17 mouse cellular contexts compared by ENCODE assay signal in genomic region chr13:112523346-112523970, GRCm38 (mm10). TPM values are rescaled to one million over a fixed set of nuclear protein-coding genes. Genes with fewer than 3 reads are reported as not detected.
A peak's percentile ranks its signal among the peaks of the same experiment; 100 is the strongest.
DNase-seq lines count a peak whose midpoint lies in the region; ATAC-seq lines count a peak whose summit lies in the region.
"Had no signal": no experiment of that assay in that cellular context is flagged by ENCODE, and none has a peak within 500 bp of the region (broad histone marks: within the 10 kb centered on the region; RNA-seq: fewer than 3 reads in every experiment).

No protein-coding gene starts in this region.

- H3K36me3 ChIP-seq in kidney, embryonic 15.5 days: no peaks in the 10 kb centered on the region
- H3K36me3 ChIP-seq: embryonic facial prominence, embryonic 10.5 days; forebrain, embryonic 15.5 days; heart, embryonic 13.5 days; hindbrain, embryonic 12.5 days had no signal

- no peak overlapping the region for H3K27ac ChIP-seq in kidney, embryonic 15.5 days
- H3K27ac ChIP-seq: embryonic facial prominence, embryonic 10.5 days; forebrain, embryonic 15.5 days; heart, embryonic 13.5 days; hindbrain, embryonic 12.5 days had no signal

- 83% methylated on average over 10 of the region's 10 CpGs for WGBS in kidney, embryonic 15.5 days

- no peak overlapping the region for H3K9ac ChIP-seq in kidney, embryonic 15.5 days
- H3K9ac ChIP-seq: forebrain, embryonic 15.5 days; heart, embryonic 13.5 days; hindbrain, embryonic 12.5 days had no signal

- no peak for ATAC-seq in kidney, embryonic 15.5 days (replicated peaks; ENCODE audit: low FRiP score)
- ATAC-seq: forebrain, embryonic 15.5 days; hindbrain, embryonic 16.5 days; inflammation-experienced regulatory T-cells, adult 6 months had no signal

- no peak overlapping the region for H3K4me2 ChIP-seq in kidney, embryonic 15.5 days
- H3K4me2 ChIP-seq: forebrain, embryonic 15.5 days; heart, embryonic 13.5 days; hindbrain, embryonic 12.5 days had no signal

- no peaks in the 10 kb centered on the region for H3K27me3 ChIP-seq in kidney, embryonic 15.5 days
- H3K27me3 ChIP-seq: forebrain, embryonic 15.5 days; heart, embryonic 13.5 days; hindbrain, embryonic 12.5 days had no signal

- peak; percentile 19 for DNase-seq in gastrocnemius, postnatal 25 days
- DNase-seq in gastrocnemius, postnatal 36 days: no peak
- DNase-seq in kidney, adult 9 months: peak; percentile 39
- peak; percentile 14 for DNase-seq in adipocyte (ENCODE audit: low spot score)
- peak; percentile 60 for DNase-seq in skeletal muscle tissue, adult 2 months (ENCODE audit: low read depth, low spot score)
- DNase-seq: adrenal gland, adult 8-10 months; adrenal gland, postnatal 36 days; cerebellum, adult 2 months; cerebellum, postnatal 10 days; heart, postnatal 4 days had no signal

- no peaks in the 10 kb centered on the region for H3K9me3 ChIP-seq in kidney, embryonic 15.5 days (replicated peaks)
- H3K9me3 ChIP-seq: forebrain, embryonic 15.5 days had no signal

- no peak overlapping the region for H3K4me3 ChIP-seq in kidney, embryonic 15.5 days (replicated peaks)
- H3K4me3 ChIP-seq: embryonic facial prominence, embryonic 10.5 days; forebrain, embryonic 15.5 days; heart, embryonic 13.5 days; hindbrain, embryonic 12.5 days had no signal

- intact Hi-C loops in gastrocnemius, postnatal 36 days (cut with DNase I): no loop called here

- no peaks in the 10 kb centered on the region for H3K4me1 ChIP-seq in kidney, embryonic 15.5 days
- H3K4me1 ChIP-seq: embryonic facial prominence, embryonic 10.5 days; forebrain, embryonic 15.5 days; heart, embryonic 13.5 days; hindbrain, embryonic 12.5 days had no signal

RNA-seq across cellular contexts. Expression of gene Il6st, which starts 59.6 kb away (rescaled TPM):
- 100 to 1,000 TPM; 131 to 142 TPM for total RNA-seq in gastrocnemius, postnatal 25 days (2021)
- total RNA-seq in gastrocnemius, postnatal 36 days (2021): 100 to 1,000 TPM; 124 to 163 TPM
- 35.4 and 40.4 TPM in 2 replicates for polyA plus RNA-seq in kidney, embryonic 15.5 days (2015; fragmentation: Nextera tagmentation; extraction: Ambion mirVana)

Comparison
In these comparisons a context has a peak if more than half of its experiments do, and no peak if none do; other contexts are left out.
1. DNase-seq: peak in gastrocnemius, postnatal 25 days (single experiment), kidney, adult 9 months (single experiment), adipocyte (single experiment) and skeletal muscle tissue, adult 2 months (single experiment); none in gastrocnemius, postnatal 36 days (0 of 2).